Mouse (Mus musculus): Measurements from ENCODE around the gene Pgam1. TPM values are rescaled to one million over a fixed set of nuclear protein-coding genes. Genes with fewer than 3 reads are reported as not detected.

The Pgam1 gene
- polyA plus RNA-seq, 1 experiment from 2014 or later: 152 TPM

DNA sequence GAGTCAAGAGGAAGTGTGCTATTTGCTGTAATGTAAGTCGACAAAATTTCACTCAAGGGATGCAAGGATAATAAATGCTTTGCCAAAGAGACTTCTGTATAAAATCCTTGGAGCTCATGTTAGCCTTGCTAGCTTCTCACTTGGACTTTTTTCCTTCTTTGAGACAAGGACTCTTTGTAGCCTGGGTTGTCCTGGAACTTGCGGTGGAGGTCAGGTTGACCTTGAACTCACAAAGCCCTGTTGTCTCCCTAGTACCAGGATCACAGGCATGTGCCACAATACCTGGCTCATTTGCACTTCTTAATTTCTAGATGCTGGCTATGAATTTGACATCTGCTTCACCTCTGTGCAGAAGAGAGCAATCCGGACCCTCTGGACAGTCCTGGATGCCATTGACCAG lies 3.6 kb downstream of the Pgam1 start:
- no peak overlapping the region for H3K4me3 ChIP-seq (ENCODE audit: low read depth, low read length)
- no peak overlapping the region for H3K4me2 ChIP-seq (replicated peaks; ENCODE audit: low read depth, low read length)
- H3K4me1 ChIP-seq (ENCODE audit: insufficient read depth, low read depth, low read length): peaks cover 16% of the 10 kb centered on the region; the same call in 1 of the 2 replicates
- no peak overlapping the region for H3K27ac ChIP-seq (ENCODE audit: low read length)
- DNase-seq (ENCODE audit: low spot score): no peak
- H3K9ac ChIP-seq (replicated peaks; ENCODE audit: low read depth): no peak overlapping the region
- TF ChIP-seq EP300 (IDR thresholded peaks at IDR 0.05) (no peak), CTCF (IDR thresholded peaks at IDR 0.05) (no peak)
- H3K36me3 ChIP-seq (ENCODE audit: insufficient read depth, low read length): peaks cover 20% of the 10 kb centered on the region
- WGBS: 84% methylated on average over 3 of the region's 3 CpGs
- H3K27me3 ChIP-seq (replicated peaks; ENCODE audit: insufficient read depth, low read length): no peaks in the 10 kb centered on the region
- no peak for ATAC-seq
- no peaks in the 10 kb centered on the region for H3K9me3 ChIP-seq (ENCODE audit: low read length)

DNA sequence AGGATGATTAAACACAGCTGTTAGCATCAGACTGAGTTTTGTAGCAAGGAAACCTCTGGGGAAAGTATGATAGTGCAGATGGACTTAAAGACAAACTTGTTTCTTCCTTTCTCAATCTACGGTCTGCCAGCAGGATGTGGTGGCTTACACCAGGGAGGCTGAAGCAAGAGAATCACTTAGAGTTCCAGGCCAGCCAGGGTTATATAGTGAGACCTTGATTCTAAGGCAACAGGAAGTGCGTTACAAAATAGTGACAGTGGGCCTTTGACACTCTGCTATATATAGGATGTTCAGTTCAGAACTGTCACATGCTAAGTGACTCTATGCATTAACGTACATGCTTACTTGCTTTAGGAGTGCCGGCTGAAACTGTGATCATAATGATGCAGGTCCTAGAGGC lies 5.1 kb downstream of the Pgam1 start:
- Histone ChIP-seq H3K36me3 (ENCODE audit: insufficient read depth, low read length) (peaks cover 20% of the 10 kb centered on the region), H3K9me3 (ENCODE audit: low read length) (no peaks in the 10 kb centered on the region), H3K4me2 (replicated peaks; ENCODE audit: low read depth, low read length) (no peak overlapping the region), H3K9ac (replicated peaks; ENCODE audit: low read depth) (no peak overlapping the region), H3K4me3 (ENCODE audit: low read depth, low read length) (no peak overlapping the region), H3K4me1 (ENCODE audit: insufficient read depth, low read depth, low read length) (peaks cover 16% of the 10 kb centered on the region; the same call in 1 of the 2 replicates), H3K27me3 (replicated peaks; ENCODE audit: insufficient read depth, low read length) (no peaks in the 10 kb centered on the region), H3K27ac (ENCODE audit: low read length) (no peak overlapping the region)
- WGBS: 74% methylated on average over 4 of the region's 4 CpGs
- no peak for ATAC-seq
- peak; percentile 11 for DNase-seq (ENCODE audit: low spot score)
- no peak for TF ChIP-seq CTCF (IDR thresholded peaks at IDR 0.05)
- TF ChIP-seq EP300 (IDR thresholded peaks at IDR 0.05): no peak

DNA sequence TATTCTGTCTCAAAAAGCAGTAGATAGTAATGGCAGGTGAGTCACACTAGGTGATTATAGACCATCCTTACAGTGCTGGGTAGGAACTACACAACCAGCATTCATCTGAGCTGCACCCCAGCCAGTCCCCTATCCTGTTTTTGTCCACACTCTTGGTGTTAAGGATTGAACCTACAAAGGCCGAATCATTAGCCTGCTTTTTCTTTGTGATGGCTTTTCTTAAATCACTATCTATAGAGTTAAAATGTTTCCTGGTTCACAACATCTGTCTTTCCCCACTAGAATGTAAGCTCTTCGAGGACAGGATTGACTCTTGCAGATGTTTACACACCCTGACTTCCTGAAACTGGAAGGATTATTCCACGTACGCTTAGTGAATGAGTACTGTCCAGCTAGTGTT lies 7.7 kb downstream of the Pgam1 start:
- Histone ChIP-seq H3K4me1 (ENCODE audit: insufficient read depth, low read depth, low read length) (no peaks in the 10 kb centered on the region), H3K9ac (replicated peaks; ENCODE audit: low read depth) (no peak overlapping the region), H3K27me3 (replicated peaks; ENCODE audit: insufficient read depth, low read length) (no peaks in the 10 kb centered on the region), H3K36me3 (ENCODE audit: insufficient read depth, low read length) (peaks cover 23% of the 10 kb centered on the region), H3K4me2 (replicated peaks; ENCODE audit: low read depth, low read length) (no peak overlapping the region), H3K27ac (ENCODE audit: low read length) (no peak overlapping the region), H3K4me3 (ENCODE audit: low read depth, low read length) (no peak overlapping the region), H3K9me3 (ENCODE audit: low read length) (no peaks in the 10 kb centered on the region)
- ATAC-seq (no peak), DNase-seq (ENCODE audit: low spot score) (no peak)
- TF ChIP-seq CTCF (IDR thresholded peaks at IDR 0.05) (no peak), EP300 (IDR thresholded peaks at IDR 0.05) (no peak)
- 50% methylated on average over 4 of the region's 4 CpGs for WGBS

DNA sequence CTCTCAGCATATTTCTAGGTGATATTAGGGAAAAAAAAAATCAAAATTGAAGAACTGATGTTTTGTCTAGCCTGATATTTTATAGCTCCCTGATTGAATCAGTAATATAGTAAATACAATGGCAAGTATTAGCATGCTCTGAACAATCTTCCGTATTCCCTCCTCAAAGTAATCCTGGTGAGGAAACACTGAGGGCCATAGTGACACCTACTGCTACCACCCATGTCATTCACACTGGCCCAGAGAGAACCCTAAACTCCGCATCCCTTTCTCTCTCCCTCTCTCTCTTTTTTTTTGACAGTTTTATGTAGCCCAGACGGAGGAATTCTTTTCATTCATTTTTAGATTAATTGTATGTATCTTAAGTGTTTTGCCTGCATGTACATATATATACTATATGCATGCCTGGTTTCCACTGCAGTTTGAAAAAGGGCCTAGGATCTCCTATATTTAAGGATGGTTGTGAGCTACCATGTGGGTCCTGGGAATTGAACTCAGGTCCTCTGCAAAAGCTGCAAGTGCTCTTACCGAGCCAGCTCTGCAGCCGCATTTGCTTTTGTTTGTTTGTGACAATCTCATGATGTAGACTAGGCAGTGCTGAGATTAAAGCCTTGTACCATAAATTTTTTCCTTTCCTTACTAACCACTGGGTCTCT lies 8.8 kb downstream of the Pgam1 start:
- no peak overlapping the region for H3K4me3 ChIP-seq (ENCODE audit: low read depth, low read length)
- H3K27me3 ChIP-seq (replicated peaks; ENCODE audit: insufficient read depth, low read length): no peaks in the 10 kb centered on the region
- H3K4me1 ChIP-seq (ENCODE audit: insufficient read depth, low read depth, low read length): no peaks in the 10 kb centered on the region
- ATAC-seq: no peak
- peaks cover 27% of the 10 kb centered on the region for H3K36me3 ChIP-seq (ENCODE audit: insufficient read depth, low read length)
- H3K9ac ChIP-seq (replicated peaks; ENCODE audit: low read depth): no peak overlapping the region
- H3K27ac ChIP-seq (ENCODE audit: low read length): no peak overlapping the region
- DNase-seq (ENCODE audit: low spot score): no peak
- H3K4me2 ChIP-seq (replicated peaks; ENCODE audit: low read depth, low read length): no peak overlapping the region
- TF ChIP-seq EP300 (IDR thresholded peaks at IDR 0.05) (no peak), CTCF (IDR thresholded peaks at IDR 0.05) (no peak)
- 74% methylated on average over 5 of the region's 5 CpGs for WGBS
- H3K9me3 ChIP-seq (ENCODE audit: low read length): no peaks in the 10 kb centered on the region

DNA sequence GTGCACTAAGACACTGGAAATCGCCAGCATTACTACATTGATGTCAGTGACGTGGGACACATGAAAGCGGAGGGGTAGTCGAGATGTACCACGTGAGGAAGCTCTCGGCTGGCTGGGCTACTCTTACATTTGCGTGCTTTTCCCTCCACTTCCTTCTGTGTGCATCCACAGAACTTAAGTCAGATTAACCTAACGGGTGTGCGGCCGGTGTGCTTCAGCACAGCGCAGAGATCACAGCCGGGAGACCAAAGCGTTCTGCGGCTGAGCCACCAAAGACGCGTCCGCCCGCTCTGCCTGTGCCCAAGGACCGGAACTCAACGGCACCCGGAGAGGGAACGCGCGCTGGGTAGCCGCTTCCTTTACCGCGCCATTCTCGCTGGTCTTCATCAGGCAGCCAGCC lies 21.0 kb downstream of the Pgam1 start:
- Histone ChIP-seq H3K9ac (replicated peaks; ENCODE audit: low read depth) (peak overlapping the region; percentile 58), H3K4me2 (replicated peaks; ENCODE audit: low read depth, low read length) (peak overlapping the region; percentile 90), H3K4me3 (ENCODE audit: low read depth, low read length) (peak overlapping the region; percentile 65), H3K4me1 (ENCODE audit: insufficient read depth, low read depth, low read length) (0 out of 2 replicates have a peak, but pooled peaks cover 4% of the 10 kb centered on the region), H3K27me3 (replicated peaks; ENCODE audit: insufficient read depth, low read length) (no peaks in the 10 kb centered on the region), H3K27ac (ENCODE audit: low read length) (peak overlapping the region; percentile 54; the same call in 1 of the 2 replicates), H3K36me3 (ENCODE audit: insufficient read depth, low read length) (no peaks in the 10 kb centered on the region; the same call in 1 of the 2 replicates), H3K9me3 (ENCODE audit: low read length) (no peaks in the 10 kb centered on the region)
- ATAC-seq: peak; percentile 5
- TF ChIP-seq CTCF (IDR thresholded peaks at IDR 0.05): no peak
- no peak for TF ChIP-seq EP300 (IDR thresholded peaks at IDR 0.05)
- WGBS: under 1% methylated on average over 28 of the region's 28 CpGs
- DNase-seq (ENCODE audit: low spot score): peak; percentile 28

DNA sequence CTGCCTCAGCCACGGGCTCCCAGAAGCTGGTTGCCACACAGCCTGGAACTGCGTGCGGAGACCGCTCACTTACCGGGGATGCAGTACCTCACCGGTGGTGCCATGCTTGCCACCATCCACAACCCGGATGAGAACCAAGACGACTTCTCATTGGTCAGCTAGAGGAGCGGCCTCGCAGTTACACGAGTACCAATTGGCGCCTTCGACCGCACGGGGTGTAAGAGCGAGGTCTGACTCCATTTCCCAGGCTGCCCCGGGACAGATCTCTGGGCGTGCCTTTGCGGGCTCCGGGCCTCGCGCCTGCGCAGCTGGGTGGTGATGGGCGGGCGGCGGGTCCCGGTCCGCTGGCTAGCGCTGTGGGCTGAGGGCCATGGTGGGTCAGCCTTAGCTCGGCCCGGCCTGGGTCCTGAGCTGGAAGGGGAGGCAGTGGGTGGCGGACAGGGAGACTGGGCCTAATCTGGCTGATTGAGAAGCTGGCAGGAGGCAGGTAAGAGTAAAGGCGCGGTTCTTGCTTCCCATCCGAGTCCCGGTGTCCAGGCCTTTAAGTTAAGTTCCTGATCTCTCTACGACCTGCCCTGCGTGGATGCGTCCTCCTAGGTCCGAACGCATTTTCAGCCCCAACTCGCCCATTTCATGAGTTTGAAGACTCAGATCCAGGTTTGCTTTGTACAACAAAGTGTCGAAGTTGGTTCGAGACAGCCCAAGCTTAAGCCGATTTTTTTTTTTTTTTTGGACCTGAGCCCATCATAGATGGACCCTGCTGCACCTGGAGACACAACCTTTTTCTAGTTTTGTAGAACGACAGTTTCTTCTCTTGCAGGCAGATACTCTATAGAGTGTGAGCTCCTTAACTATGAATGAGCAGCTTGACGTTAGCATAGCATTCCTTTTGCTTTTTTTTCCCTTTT lies 21.7 kb downstream of the Pgam1 start, which contains the start of the genes Exosc1 and Zdhhc16:
Gene Exosc1, minus strand, starts transcription at position 245 of the 908 bp plus-strand sequence.
Gene Zdhhc16, plus strand, starts transcription at position 302 of the 908 bp plus-strand sequence.
- Histone ChIP-seq H3K27me3 (replicated peaks; ENCODE audit: insufficient read depth, low read length) (no peaks in the 10 kb centered on the region), H3K27ac (ENCODE audit: low read length) (peak within 1 kb of the TSS; percentile 54; the same call in 1 of the 2 replicates), H3K9me3 (ENCODE audit: low read length) (no peaks in the 10 kb centered on the region), H3K4me3 (ENCODE audit: low read depth, low read length) (peak within 1 kb of the TSS; percentile 65), H3K4me2 (replicated peaks; ENCODE audit: low read depth, low read length) (peak within 1 kb of the TSS; percentile 90), H3K9ac (replicated peaks; ENCODE audit: low read depth) (peak within 1 kb of the TSS; percentile 58), H3K36me3 (ENCODE audit: insufficient read depth, low read length) (no peaks in the 10 kb centered on the region), H3K4me1 (ENCODE audit: insufficient read depth, low read depth, low read length) (0 out of 2 replicates have a peak, but pooled peaks cover 4% of the 10 kb centered on the region)
- TF ChIP-seq CTCF (IDR thresholded peaks at IDR 0.05) (peak; percentile 7; the same call in 1 of the 2 replicates), EP300 (IDR thresholded peaks at IDR 0.05) (no peak)
- DNase-seq (ENCODE audit: low spot score) (peak; percentile 99), ATAC-seq (peak; percentile 100)
- under 1% methylated on average over 47 of the region's 47 CpGs for WGBS
